Mouse (Mus musculus): Measurements from ENCODE around the gene Coq9.

- TF ChIP-seq CTCF (IDR thresholded peaks at IDR 0.05; ENCODE audit: borderline replicate concordance, control insufficient read depth, extremely low read depth, insufficient read depth, low read length, poor library complexity) (peak; percentile 93), POLR2A (IDR thresholded peaks at IDR 0.05; ENCODE audit: control insufficient read depth, extremely low read depth, insufficient read depth, low read length, poor library complexity) (no peak)
Measured at GRCm38 (mm10) chr8:94874358-94874757, 36.2 kb downstream of the Coq9 start.

Data from thymus, adult 2 months (tissue).